Mouse (Mus musculus): ENCODE data around the gene Cyb5r1.

- TF ChIP-seq EP300 (IDR thresholded peaks at IDR 0.05; ENCODE audit: low read length) = no peak
- TF ChIP-seq ZNF384 (IDR thresholded peaks at IDR 0.05; ENCODE audit: low read depth, low read length) = no peak
- no peak for TF ChIP-seq CTCF (conservative IDR thresholded peaks at IDR 0.05 in 1 of 2, IDR thresholded peaks at IDR 0.05 in 1 of 2; ENCODE audit: low read depth in 2 of 2, low read length in 2 of 2)
- TF ChIP-seq MXI1 (IDR thresholded peaks at IDR 0.05; ENCODE audit: low read depth, low read length) = no peak
- TF ChIP-seq BHLHE40 (IDR thresholded peaks at IDR 0.05; ENCODE audit: low read depth, low read length) = no peak
- no peak for TF ChIP-seq RAD21 (IDR thresholded peaks at IDR 0.05; ENCODE audit: low read depth, low read length)
- no peak for TF ChIP-seq MEF2A (IDR thresholded peaks at IDR 0.05; ENCODE audit: borderline replicate concordance, low read depth, low read length)
- TF ChIP-seq HCFC1 (IDR thresholded peaks at IDR 0.05; ENCODE audit: low read depth, low read length) = no peak
- no peak for TF ChIP-seq ZMIZ1 (IDR thresholded peaks at IDR 0.05; ENCODE audit: low read depth, low read length)
- TF ChIP-seq POLR2A (IDR thresholded peaks at IDR 0.05; ENCODE audit: low read depth, low read length) = no peak
- TF ChIP-seq USF1 (IDR thresholded peaks at IDR 0.05; ENCODE audit: low read depth, low read length) = no peak
Observed at GRCm38 (mm10) chr1:134365491-134365890, 39.9 kb upstream of the Cyb5r1 start.
